Mouse (Mus musculus) c-Kit-positive CD71-positive TER-119-negative erythroid progenitor cells, embryonic 14.5 days (primary cell): ENCODE measurements at regions not wholly inside any gene's neighbourhood (a gene's known extent, or its start where the extent isn't known, plus 50 kb on each side); places are given as distances from the start of the nearest gene placed in this dataset.
A peak's percentile ranks its signal among the peaks of the same experiment; 100 is the strongest.

Experiments used
- DNase-seq: peaks from one replicate; pipeline ENCODE4 v3.0.0-alpha.2; 2013; ENCODE audit warnings: low read depth

DNA sequence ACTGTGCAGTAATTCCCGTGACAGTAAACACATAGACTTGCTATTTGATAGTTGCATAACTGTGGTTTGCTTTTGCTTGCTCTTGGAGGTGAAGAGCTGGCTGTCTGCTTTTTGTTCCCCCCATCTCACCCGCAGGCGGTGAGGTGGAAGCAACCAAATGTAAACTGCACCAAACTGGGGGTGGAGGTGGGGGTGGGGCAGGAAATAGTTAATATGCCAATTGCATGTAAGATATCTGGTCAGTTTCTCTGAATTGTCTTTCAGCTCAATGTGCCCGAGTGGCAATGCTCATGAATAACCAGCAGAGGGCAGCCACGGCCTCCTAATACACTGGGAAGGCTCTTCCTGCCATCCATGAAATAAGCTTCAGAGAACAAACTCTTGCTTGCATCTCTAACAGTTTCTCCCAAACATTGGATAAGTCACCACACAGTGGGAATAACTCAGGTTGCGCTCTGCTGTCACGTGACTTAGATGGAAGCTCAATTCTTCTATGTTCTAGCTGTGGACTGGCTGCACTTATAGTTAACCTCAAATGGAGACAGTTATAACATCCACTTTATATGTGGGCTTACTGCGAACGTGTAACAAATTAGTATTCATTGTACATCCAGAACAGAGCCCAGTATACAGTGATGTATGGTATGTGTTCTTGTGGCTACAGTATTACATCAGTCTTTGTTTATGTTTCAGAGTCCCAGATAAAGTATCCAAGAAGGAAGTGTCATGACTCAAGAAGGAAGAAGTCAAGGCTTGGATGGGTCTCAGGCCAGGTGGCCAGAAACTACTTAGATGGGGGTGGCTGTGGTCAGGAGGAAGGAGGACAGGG lies 62.0 kb upstream of the Egflam start:
- peak; percentile 4 for DNase-seq

DNA sequence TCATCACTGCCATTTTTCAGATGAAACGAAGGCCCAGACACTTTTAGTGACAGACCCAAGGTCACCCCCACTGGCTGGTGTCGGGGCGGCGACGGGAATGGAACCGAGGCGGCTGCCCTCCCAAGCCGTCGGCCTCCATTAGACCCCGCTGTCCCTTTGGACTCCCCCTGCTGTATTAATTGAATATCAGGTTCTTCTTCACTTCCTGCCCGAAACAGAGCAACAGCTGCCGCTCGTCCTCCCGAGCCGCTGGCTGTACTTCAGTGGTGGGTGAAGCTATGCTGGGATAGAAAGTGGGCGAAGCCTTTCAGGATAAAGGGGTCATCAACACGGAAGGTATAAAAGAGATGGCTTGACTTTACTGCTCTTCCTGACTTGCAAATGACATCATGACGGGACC lies 64.4 kb upstream of the Egflam start:
- DNase-seq = no peak

DNA sequence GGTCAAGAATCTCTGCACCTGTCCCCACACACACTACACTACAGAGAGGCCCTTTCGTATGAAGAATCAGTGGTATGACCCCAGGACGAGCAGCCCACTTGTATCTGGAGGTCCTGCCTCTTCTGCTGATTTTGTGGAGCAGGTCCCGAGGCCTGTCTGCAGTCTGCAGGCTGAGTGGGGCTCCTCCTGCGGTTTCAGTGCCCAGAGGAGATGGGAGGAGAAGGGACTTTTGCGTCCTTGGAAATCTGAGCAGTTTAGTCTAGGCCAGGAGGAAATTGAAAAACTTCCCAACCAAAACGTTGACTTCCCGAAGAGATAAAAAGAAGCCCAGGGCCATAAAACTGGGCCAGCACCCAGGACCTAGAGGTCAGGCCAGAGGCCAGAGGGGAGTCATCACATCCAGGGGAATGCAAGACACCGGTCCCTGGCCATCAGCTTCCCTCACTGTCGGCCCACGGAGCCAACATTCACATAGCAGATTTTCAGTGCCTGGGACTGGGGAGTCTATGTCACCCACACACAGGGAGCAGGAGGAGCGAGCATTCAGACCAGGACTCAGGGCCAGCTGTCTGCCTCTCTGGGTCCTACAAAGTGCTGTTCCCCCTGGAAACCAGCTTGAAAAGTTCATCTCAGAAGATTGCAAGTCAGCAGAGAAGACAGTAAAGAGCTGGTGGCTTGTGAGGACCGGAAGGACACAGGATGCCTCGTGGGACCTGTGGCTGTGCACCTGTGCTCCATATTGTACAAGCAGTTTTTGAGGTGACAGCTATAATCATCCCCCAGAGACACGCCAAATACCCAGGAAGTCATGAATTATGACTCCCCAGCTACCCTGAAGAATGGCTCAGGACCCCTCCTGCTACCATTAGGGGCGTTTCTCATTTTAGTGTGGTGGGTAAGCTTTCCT lies 65.5 kb upstream of the Egflam start:
- no peak for DNase-seq

DNA sequence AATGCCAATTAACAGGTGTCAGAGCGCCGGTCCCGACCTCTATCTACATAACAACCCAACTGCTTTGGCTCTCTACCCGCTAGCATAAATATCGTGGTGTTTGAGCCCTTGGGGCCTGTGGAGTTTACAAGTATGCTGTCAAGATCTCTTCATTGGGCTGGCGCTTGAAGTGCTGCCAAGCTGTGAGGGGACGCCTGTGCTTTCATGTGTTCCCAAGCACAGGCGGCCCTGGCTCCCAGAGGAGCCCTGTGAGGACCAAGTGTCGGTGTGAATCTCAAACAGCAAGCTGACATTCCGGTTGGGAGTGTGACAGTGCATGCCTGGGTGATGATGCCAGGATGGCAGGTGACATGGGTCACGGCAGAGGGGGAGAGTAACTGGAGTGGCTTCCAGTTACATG lies 82.0 kb upstream of the Egflam start:
- no peak for DNase-seq

DNA sequence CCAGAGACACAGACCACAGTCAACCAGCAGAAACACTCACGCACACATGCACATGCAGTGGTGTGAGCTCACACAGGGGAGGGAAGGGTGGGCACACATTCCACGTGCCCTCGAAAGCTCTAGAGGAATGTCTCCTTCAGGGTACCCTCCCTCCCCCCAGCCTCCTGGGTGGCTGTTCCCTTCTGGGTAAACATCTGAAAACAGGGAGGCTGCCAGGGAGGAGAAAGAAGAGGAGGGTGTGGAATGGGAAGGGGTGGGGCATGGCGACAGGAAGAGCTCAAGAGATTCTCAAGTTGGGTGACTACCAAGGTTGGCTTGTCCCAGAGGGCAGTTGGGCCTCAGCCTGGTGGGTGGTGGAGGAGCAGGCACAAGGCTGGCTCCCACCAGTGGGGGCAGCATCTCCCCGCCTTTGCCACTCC lies 82.6 kb upstream of the Egflam start:
- DNase-seq = no peak

DNA sequence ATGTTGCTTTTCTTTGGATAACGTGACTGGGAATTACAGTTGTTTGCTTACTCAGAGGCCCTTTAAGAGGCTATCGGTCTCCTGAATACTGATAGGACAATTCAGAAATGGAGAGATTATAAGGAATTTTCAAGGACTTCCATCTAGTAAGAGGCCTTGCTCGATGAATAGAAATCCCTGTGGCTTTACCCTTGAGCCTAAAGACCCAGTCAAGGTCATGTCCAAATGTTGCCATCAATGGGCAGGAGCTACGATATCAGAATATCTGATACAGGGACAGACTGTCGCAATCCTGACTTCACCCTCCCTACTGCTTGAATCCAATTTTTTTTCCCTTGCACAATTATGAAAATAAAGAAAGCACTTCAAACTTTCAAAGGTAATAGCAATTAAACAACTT lies 85.5 kb upstream of the Egflam start:
- DNase-seq = no peak

DNA sequence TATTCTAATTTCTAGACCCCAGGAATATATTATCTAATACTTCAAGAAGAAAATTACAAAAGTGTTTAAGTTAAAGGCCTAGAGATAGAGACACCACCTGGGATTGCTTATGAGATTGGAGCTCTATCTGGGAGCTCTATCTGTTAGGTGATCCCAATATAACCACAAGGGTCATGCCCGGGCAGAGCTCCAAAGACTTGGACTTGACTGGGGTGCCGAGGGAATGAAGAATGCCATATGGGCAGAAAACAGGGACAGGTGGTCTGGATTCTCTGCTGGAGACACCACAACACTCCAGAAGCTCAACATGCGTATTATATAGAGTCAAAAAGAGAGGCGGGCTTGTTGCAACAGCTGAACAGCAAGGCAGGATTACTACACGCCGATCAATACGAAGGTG lies 92.9 kb upstream of the Egflam start:
- DNase-seq = no peak

DNA sequence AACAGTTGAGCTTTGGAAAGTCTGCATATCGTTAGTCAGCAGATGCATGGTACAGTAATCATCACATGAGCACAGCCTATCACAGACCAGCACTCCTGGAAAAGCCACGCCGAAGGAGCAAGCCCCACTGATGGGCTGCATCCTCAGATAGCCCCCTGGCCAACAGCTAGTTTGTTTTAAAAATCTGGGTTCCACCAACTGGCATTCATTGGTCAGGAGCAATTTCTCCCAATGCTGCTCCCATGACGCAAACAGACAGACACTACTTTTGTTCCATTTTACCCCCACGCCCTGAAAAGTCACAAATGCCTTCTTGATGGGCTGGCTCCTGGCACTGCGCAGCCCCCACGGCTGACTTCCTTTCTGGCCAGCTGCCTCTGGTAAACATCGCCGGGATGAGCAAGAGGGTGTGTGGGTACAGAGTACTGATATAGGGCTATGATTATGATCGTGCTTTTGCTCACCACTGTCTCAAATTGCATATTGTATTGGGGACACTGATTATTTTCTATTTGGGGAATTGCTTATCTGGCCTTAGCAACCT lies 95.0 kb upstream of the Egflam start:
- no peak for DNase-seq

DNA sequence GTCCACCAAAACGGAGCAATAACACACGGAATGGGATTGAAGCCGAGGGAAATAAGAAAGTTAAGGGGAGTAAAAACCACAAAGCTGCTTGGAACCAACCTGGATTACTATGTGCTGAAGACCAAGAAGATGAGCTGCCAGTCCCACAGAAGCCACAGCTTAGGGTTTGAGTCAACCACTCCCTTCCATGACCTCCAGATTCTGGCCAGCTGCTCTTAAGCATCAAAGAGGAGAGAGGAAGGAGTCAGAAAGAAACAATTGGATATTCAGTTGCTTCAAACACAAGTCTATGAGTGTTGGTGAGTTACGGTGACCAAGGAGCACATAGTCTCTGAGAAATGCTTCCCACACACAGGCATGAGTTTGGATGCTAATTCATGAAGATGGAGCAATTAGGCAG lies 99.7 kb upstream of the Egflam start:
- no peak for DNase-seq

DNA sequence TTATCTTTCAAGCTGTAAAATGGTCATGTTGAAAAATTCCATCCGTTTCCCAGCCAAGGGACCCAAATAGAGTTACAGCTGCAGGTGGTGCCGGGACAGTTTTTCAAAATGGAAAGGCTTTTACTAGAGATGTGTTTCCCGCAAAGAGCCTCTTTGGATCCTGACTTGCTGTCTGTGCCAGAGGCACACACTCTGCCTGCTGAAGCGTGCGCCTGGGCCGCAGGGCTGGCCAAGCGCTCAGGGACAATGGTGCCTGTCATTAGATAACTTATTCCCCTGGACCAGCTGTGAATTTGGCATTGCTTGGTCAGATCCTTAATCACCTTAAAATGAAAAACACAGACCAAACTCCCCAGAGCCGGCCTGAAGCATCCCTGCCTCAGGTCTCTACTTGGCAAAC lies 110.3 kb upstream of the Egflam start:
- no peak for DNase-seq

DNA sequence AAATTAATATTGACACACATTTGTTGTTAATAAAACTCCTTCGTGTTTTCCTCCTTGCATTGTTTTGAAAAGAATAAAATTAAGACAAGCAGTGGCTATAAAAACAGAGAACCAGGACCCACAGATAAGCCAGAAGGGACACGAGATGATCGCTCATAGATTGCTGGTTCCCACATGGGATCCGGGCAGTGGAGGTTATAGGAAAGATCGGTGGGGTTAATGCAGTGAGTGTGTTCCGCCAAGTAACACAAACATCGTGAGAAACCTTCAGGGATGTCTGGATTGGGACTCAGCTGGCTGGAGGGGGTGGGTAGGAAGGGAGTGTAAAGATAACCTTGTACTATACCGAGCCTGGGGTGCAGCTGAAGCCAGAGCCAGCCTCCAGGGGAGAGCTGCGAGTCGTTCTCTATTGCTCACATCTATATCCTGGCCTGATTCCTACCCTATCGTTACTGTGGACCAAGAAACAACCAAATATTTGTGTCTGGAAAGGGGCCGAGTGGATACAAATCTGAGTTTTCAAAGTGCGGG lies 116.6 kb upstream of the Egflam start:
- DNase-seq = no peak

DNA sequence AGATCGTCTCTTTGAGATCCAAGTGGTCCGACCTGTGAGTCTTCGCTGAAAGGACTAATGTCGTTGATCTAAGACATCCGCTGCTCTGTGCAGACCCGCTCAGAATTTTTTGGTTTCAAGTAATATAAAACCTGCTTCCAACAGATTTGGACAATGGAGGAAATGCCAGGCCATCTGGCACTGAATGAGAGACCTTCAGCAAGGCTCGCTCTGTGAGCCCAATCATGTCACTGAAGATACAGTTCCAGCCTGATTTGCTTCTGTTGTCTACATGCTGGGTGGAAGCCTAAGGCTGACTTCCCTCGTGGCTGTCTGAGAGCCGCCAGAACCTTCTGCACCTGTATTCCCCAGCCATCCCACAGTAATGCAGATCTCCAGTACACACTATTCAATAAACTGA lies 123.4 kb upstream of the Egflam start:
- no peak for DNase-seq

DNA sequence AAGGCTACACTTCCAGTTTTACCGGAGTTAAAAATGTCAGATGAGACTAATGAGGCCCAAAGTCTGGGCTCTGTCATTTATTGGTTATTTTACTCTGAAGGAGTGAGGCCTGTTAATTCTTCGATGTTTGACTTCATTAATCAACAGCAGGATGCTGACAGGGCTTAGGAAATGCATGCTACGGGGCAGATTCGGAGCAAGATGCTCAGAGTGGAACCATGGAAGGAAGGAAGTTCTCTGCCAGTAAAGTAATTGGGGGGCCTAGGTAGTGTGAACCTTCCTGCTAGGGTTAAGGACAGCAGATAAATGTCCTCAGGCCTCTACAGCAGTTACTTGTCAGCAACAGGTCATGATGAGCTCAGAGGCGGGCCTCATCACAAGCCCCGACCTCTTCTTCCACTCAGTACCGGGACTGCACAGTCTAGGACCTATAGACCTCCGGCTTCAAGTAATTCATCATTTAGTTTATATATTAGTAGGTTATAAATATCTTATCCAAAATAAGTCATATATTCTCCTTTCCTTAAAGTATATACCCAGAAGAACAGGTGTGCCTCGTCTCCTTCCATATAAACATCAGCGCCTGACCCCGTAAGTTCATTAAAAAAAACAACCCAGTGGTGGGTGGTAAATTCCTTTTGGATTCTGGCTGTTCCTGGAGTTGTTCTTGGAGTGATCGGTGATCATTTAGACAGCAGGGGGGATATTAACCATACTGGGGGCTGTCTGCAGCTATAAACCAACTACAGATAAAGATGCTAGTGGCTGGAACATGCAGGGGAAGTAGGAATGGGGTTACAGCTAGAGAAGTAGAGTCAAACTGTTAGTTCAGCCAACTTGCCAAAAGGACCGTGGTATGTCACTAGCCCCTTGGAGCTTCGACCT lies 124.9 kb upstream of the Egflam start:
- DNase-seq = no peak

DNA sequence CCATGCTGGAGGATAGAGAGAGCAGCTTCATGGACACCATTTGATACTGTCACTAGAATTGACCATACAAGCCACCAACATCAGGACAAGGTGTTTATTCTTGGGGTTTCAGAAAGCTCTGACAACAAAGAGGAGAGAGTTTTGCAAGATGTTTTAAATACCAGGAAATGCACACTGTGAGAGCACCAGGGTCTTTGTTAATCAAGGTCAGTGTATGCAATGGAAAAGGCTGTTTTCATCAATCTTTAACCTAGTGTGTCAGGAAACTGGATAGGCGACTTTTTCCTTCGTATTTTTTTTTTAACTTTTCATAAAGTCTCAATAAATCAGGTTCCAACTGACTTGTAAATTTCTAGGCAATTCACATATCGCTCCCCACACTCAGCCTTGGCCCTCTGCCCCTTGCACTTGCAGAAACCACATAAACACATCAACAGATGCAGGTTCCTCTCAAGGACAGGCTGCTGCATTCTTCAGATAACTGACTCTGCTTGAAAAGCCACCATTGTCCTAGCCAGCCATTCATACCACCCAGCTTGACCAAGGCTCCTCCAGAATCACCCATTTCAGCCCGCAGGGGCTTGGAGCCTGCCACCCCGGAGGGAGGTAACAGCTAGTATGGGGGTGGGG lies 132.9 kb upstream of the Egflam start:
- DNase-seq = no peak

DNA sequence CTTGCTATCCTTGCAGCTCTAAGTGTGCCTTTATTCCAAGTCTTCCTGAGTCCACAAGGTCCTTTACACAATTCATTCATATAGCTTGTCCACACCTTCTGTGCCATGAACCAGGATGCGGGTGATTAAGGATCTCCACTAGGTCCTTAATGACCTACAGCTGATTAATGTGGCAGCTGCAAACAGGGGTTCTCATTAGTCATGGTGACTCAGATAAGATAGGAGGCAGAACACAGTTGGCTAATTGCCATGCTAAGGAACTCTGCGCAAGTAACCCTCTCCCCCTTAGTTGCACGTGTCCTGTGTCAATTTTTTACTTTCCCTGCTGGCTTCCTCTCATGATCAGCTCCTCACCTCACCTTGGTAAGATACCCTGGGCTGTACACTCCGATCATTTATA lies 139.7 kb upstream of the Egflam start:
- no peak for DNase-seq

DNA sequence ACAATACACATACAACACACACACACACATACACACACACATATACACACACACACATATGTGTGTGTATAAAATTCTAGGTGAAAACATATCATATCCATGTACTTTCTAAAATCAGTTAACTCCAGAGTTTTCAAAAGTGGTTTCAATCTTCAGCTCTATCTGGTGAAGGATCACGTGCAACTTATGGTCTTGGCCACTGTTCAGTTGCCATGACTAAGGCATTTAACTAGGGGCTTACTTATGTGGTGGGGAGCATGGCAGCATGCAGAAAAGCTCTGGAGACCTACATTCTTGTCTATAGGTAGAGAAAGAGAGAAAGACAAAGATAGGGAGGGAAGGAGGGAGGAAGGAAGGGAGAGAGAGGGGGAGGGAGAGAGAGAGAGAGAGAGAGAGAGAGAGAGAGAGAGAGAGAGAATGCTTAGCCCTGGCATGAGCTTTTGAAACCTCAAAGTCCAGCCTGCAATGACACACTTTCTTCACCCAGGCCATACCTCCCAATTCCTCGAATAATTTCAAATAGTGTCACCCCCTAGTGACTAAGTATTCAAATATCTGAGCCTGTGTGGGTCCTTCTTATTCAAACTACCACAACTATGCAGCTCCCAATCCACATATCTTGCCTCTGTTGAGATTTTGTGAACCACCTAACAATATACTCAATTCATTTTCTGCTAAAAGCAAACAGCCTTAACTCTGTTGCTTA lies 155.1 kb upstream of the Egflam start:
- DNase-seq = no peak

DNA sequence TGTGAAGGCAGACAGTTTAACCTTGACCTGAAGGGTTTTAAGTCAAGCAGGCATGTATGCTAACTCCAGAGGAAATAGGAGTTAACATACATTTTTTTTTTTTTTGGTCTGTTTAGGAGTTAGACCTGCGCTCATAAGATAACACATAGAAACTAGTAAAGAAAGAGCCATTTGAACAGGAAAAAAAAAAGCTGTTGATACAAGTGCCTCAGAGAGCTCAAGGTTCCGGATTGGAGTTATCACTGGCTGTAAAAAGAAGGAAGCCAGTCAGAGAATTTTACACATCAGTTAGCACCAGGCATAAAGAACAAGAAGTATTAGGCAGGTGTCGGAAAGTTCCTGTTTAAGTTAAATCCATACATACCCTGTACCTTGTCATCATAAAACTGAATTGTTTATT lies 156.2 kb upstream of the Egflam start:
- no peak for DNase-seq

DNA sequence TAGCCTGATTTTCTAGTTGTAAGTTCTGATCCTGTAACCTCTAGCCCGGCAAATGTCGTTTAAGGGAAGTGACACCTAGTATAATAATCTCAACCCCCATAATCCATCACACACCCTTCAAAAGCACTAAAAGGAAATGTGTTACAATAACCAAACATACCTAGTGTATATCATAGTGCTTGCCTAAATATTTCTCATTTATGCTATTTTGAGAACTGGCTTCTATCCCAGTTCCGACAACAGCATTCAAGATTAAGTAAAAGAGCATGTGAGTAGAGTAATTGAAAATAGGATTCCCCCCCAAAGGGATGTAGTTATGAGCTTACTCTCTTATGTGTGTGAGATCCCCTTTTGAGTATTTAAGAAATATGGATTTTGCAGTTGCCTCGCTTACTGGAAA lies 165.1 kb upstream of the Egflam start:
- no peak for DNase-seq

DNA sequence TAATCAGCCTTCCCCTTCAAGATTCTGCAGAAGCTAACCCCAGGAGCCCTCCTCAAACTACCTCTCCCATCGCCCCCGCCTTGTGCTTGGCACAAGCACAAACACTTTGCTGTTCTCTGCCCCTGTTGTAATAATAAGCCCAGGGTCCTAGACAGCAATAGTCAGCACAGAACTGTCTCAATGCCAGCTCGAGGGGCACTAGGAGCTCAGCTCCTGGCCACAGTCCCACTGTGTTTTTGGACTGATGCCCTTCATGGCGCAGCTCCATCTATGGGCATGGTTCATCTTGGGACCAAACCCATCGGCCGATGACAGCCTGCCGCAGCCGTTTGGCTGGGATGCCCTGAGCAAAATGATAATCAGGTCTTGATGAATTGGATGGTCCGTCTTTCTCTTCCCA lies 165.5 kb upstream of the Egflam start:
- DNase-seq = no peak

DNA sequence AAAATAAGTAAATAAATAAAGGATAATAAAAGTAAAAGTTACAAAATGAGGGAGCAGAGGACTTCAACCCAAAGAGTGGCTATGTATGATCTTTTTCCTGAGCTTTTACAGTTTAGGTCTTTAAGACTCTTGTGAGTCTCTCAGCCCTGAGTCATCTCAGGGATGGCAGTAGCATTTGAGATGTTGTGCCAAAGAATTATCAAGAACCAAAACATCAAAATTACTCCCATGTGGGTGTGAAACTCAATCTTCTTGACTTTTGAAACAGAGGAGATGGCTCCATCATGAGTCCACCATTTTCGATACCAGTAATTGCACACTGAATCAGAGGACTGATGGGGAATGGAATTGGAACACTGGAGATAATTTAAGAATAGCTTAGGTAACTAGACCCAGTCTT lies 174.0 kb upstream of the Egflam start:
- DNase-seq = no peak

DNA sequence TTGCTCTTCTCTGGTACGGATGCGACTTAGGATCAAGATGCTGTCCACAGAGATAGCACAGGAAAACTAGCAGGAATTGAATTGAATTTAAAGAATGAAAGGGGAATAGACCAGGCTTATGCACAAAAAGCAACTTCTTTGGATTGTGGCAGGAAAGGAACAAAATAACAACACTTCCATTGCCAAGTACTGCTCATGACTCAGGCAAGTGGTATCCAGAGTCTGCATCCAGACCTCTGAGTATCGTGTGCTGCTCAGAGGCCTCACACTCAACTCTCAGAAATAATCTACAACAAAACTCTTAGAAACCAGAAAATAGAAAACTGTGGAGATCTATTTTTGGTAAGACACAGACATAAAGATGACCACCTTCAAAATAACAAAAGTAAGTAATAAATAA lies 176.1 kb upstream of the Egflam start:
- DNase-seq = no peak
